Mouse (Mus musculus): ENCODE results near the gene Tmem196. TPM values are rescaled to one million over a fixed set of nuclear protein-coding genes. Genes with fewer than 3 reads are reported as not detected.
"Not testable (repeated sequence)": the region's sequence is repeated elsewhere in the genome, so short reads cannot be mapped to it uniquely, and the experiment has no call there.

Gene Tmem196
- polyA plus RNA-seq, 1 experiment from 2014 or later = 1.9 TPM

- ATAC-seq (ENCODE audit: low FRiP score) (peak; percentile 74), DNase-seq (ENCODE audit: low spot score) (peak; percentile 5)
- no peak overlapping the region for H3K27ac ChIP-seq (ENCODE audit: low read depth, low read length)
- no peak overlapping the region for H3K4me3 ChIP-seq (ENCODE audit: low read depth, low read length)
- no peaks in the 10 kb centered on the region for H3K27me3 ChIP-seq (ENCODE audit: control insufficient read depth, insufficient read depth, low read length)
- no peaks in the 10 kb centered on the region for H3K9me3 ChIP-seq (ENCODE audit: control insufficient read depth, low read length)
- no peaks in the 10 kb centered on the region for H3K36me3 ChIP-seq (ENCODE audit: control insufficient read depth, insufficient read depth, low read length)
- 61% methylated on average over 4 of the region's 4 CpGs for WGBS
- H3K4me1 ChIP-seq (replicated peaks; ENCODE audit: control insufficient read depth, insufficient read depth, low read length) = no peaks in the 10 kb centered on the region
- H3K9ac ChIP-seq (ENCODE audit: low read depth, low read length) = no peak overlapping the region
- no peak overlapping the region for H3K4me2 ChIP-seq (replicated peaks; ENCODE audit: low read depth, low read length)
These were observed 69.1 kb downstream of the Tmem196 start for GRCm38 (mm10) chr12:120014768-120015167.

- H3K36me3 ChIP-seq (ENCODE audit: control insufficient read depth, insufficient read depth, low read length) = no peaks in the 10 kb centered on the region
- H3K4me1 ChIP-seq (replicated peaks; ENCODE audit: control insufficient read depth, insufficient read depth, low read length) = no peaks in the 10 kb centered on the region
- H3K27ac ChIP-seq (ENCODE audit: low read depth, low read length) = no peak overlapping the region
- no peak overlapping the region for H3K4me2 ChIP-seq (replicated peaks; ENCODE audit: low read depth, low read length)
- no peaks in the 10 kb centered on the region for H3K9me3 ChIP-seq (ENCODE audit: control insufficient read depth, low read length)
- DNase-seq (ENCODE audit: low spot score) (peak; percentile 4), ATAC-seq (ENCODE audit: low FRiP score) (peak; percentile 84)
- 32% methylated on average over 1 of the region's 1 CpGs for WGBS
- H3K27me3 ChIP-seq (ENCODE audit: control insufficient read depth, insufficient read depth, low read length) = no peaks in the 10 kb centered on the region
- no peak overlapping the region for H3K9ac ChIP-seq (ENCODE audit: low read depth, low read length)
- no peak overlapping the region for H3K4me3 ChIP-seq (ENCODE audit: low read depth, low read length)
These were observed 69.6 kb downstream of the Tmem196 start for GRCm38 (mm10) chr12:120015201-120015600.

- 0 out of 2 replicates have a peak, but pooled peaks have one; percentile 27 for ATAC-seq (ENCODE audit: low FRiP score)
- not testable (repeated sequence) for H3K4me2 ChIP-seq (replicated peaks; ENCODE audit: low read depth, low read length); H3K9ac ChIP-seq (ENCODE audit: low read depth, low read length); H3K9me3 ChIP-seq (ENCODE audit: control insufficient read depth, low read length); H3K36me3 ChIP-seq (ENCODE audit: control insufficient read depth, insufficient read depth, low read length); H3K4me3 ChIP-seq (ENCODE audit: low read depth, low read length); H3K4me1 ChIP-seq (replicated peaks; ENCODE audit: control insufficient read depth, insufficient read depth, low read length); H3K27ac ChIP-seq (ENCODE audit: low read depth, low read length); H3K27me3 ChIP-seq (ENCODE audit: control insufficient read depth, insufficient read depth, low read length)
- WGBS = 88% methylated on average over 15 of the region's 15 CpGs
- DNase-seq (ENCODE audit: low spot score) = peak; percentile 78
These were observed 82.7 kb downstream of the Tmem196 start for GRCm38 (mm10) chr12:120028089-120028959.

All from hindbrain, embryonic 11.5 days (tissue).